Comparison of ENCODE assay signal across 35 mouse cellular contexts in the genomic region with DNA sequence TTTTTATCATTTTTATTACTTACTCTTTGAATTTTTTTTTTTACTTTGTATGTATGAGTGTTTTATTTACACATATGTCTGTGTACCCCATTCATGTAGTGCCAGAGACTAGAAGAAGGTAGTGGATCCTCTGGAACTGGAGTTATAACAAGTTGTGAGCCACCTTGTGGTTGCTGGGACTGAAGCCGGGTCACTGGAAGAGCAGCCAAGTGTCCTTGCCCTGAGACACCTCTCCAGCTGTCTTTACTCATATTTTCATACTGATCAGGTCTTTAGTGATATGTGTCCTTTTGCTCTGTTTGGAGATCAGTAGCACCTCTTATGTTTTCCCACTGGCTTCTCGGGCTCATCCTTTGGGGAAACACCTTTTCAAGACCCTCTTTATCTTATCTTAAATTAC. TPM values are rescaled to one million over a fixed set of nuclear protein-coding genes. Genes with fewer than 3 reads are reported as not detected.
DNase-seq lines count a peak whose midpoint lies in the region; ATAC-seq and TF ChIP-seq lines count a peak whose summit lies in the region.
"Had no signal": no experiment of that assay in that cellular context is flagged by ENCODE, and none has a peak within 500 bp of the region (broad histone marks: within the 10 kb centered on the region; RNA-seq: fewer than 3 reads in every experiment).

No protein-coding gene starts in this region.

- peak; percentile 11; the same call in 1 of the 2 replicates for TF ChIP-seq CTCF in gastrocnemius, adult 2 months (IDR thresholded peaks at IDR 0.05)
- peak; percentile 39; the same call in 1 of the 2 replicates for TF ChIP-seq CTCF in intestine, postnatal 0 days (IDR thresholded peaks at IDR 0.05; ENCODE audit: low read depth)
- peak in 1 of 3 experiments; percentile 15; a peak in 1 of 6 replicates for TF ChIP-seq CTCF in MEL (IDR thresholded peaks at IDR 0.05 in 2 of 3, conservative IDR thresholded peaks at IDR 0.05 in 1 of 3; ENCODE audit: control insufficient read depth in 1 of 3, insufficient read depth in 1 of 3, low read depth in 2 of 3, low read length in 3 of 3, poor library complexity in 1 of 3, severe bottlenecking in 1 of 3)

- H3K36me3 ChIP-seq in intestine, postnatal 0 days (ENCODE audit: control insufficient read depth, insufficient read depth), result no peaks in the 10 kb centered on the region
- H3K36me3 ChIP-seq in intestine, embryonic 15.5 days, result no peaks in the 10 kb centered on the region
- peaks cover 0 to under 1% of the 10 kb centered on the region in 2 experiments; a peak in 2 of 4 replicates for H3K36me3 ChIP-seq in MEL (ENCODE audit: control insufficient read depth in 1 of 2, insufficient read depth in 2 of 2, low read length in 2 of 2)
- H3K36me3 ChIP-seq: embryonic facial prominence, embryonic 12.5 days; forebrain, embryonic 10.5 days; forebrain, embryonic 15.5 days; heart, embryonic 15.5 days; hindbrain, embryonic 15.5 days; limb, embryonic 10.5 days; liver, embryonic 15.5 days; midbrain, embryonic 15.5 days had no signal

- H3K79me2 ChIP-seq in MEL (ENCODE audit: control insufficient read depth, insufficient read depth, low read length, poor library complexity), result no peaks in the 10 kb centered on the region

- TF ChIP-seq RAD21 in MEL (IDR thresholded peaks at IDR 0.05; ENCODE audit: low read depth, low read length), result no peak

- intact Hi-C loops in gastrocnemius, adult 2 months (cut with DNase I), result no loop called here

- no peak overlapping the region for H3K9ac ChIP-seq in intestine, postnatal 0 days (ENCODE audit: low read depth, low read length)
- H3K9ac ChIP-seq in intestine, embryonic 15.5 days, result no peak overlapping the region
- no peak overlapping the region for H3K9ac ChIP-seq in MEL (ENCODE audit: control insufficient read depth, low read depth, low read length, poor library complexity, severe bottlenecking)
- H3K9ac ChIP-seq: embryonic facial prominence, embryonic 12.5 days; forebrain, embryonic 15.5 days; heart, embryonic 15.5 days; hindbrain, embryonic 15.5 days; limb, embryonic 15.5 days; liver, embryonic 15.5 days; lung, embryonic 14.5 days; midbrain, embryonic 15.5 days had no signal

- no peak overlapping the region for H3K4me3 ChIP-seq in gastrocnemius, adult 2 months
- H3K4me3 ChIP-seq in intestine, postnatal 0 days (ENCODE audit: low read depth, low read length), result no peak overlapping the region
- no peak overlapping the region for H3K4me3 ChIP-seq in intestine, embryonic 15.5 days (replicated peaks)
- H3K4me3 ChIP-seq in MEL (ENCODE audit: control insufficient read depth in 1 of 2, insufficient read depth in 1 of 2, low read depth in 2 of 2, low read length in 2 of 2), result no peak overlapping the region
- H3K4me3 ChIP-seq: embryonic facial prominence, embryonic 12.5 days; forebrain, embryonic 10.5 days; forebrain, embryonic 15.5 days; heart, embryonic 15.5 days; hindbrain, embryonic 15.5 days; limb, embryonic 10.5 days; limb, embryonic 15.5 days; liver, embryonic 15.5 days; midbrain, embryonic 15.5 days had no signal

- TF ChIP-seq POLR2A in MEL (IDR thresholded peaks at IDR 0.05; ENCODE audit: control insufficient read depth in 1 of 2, insufficient read depth in 1 of 2, low read depth in 1 of 2, low read length in 2 of 2, poor library complexity in 1 of 2), result no peak

- H3K4me1 ChIP-seq in intestine, postnatal 0 days (replicated peaks; ENCODE audit: control insufficient read depth, insufficient read depth, low read length), result no peaks in the 10 kb centered on the region
- H3K4me1 ChIP-seq in intestine, embryonic 15.5 days (replicated peaks), result no peaks in the 10 kb centered on the region
- peaks cover 0 to 1% of the 10 kb centered on the region in 2 experiments; a peak in 1 of 4 replicates for H3K4me1 ChIP-seq in MEL (ENCODE audit: control insufficient read depth in 1 of 2, insufficient read depth in 2 of 2, low read length in 2 of 2)
- H3K4me1 ChIP-seq: embryonic facial prominence, embryonic 12.5 days; forebrain, embryonic 10.5 days; forebrain, embryonic 15.5 days; heart, embryonic 15.5 days; hindbrain, embryonic 15.5 days; limb, embryonic 10.5 days; limb, embryonic 15.5 days; liver, embryonic 15.5 days; midbrain, embryonic 15.5 days had no signal

- ATAC-seq in intestine, postnatal 0 days, result no peak
- no peak for ATAC-seq in intestine, embryonic 15.5 days
- no peak for ATAC-seq in erythroblast, adult 5-6 weeks (replicated peaks; ENCODE audit: low FRiP score, poor library complexity, severe bottlenecking)
- ATAC-seq: CD4-positive, CD25-positive, alpha-beta regulatory T cell, adult 4 months; forebrain, embryonic 15.5 days; intestine, embryonic 16.5 days; midbrain, embryonic 15.5 days had no signal

- TF ChIP-seq EP300 in MEL (IDR thresholded peaks at IDR 0.05; ENCODE audit: low read depth in 1 of 2, low read length in 2 of 2), result no peak

- H3K4me2 ChIP-seq in intestine, postnatal 0 days (replicated peaks; ENCODE audit: low read depth), result no peak overlapping the region
- no peak overlapping the region for H3K4me2 ChIP-seq in intestine, embryonic 15.5 days (replicated peaks)
- H3K4me2 ChIP-seq: embryonic facial prominence, embryonic 12.5 days; forebrain, embryonic 15.5 days; heart, embryonic 15.5 days; hindbrain, embryonic 15.5 days; limb, embryonic 15.5 days; liver, embryonic 15.5 days; lung, embryonic 14.5 days; midbrain, embryonic 15.5 days had no signal

- H3K27ac ChIP-seq in gastrocnemius, adult 2 months, result no peak overlapping the region
- H3K27ac ChIP-seq in intestine, postnatal 0 days (ENCODE audit: low read depth, low read length), result no peak overlapping the region
- no peak overlapping the region for H3K27ac ChIP-seq in intestine, embryonic 15.5 days
- no peak overlapping the region for H3K27ac ChIP-seq in MEL (ENCODE audit: control insufficient read depth, low read depth, low read length)
- H3K27ac ChIP-seq: embryonic facial prominence, embryonic 12.5 days; forebrain, embryonic 10.5 days; forebrain, embryonic 15.5 days; heart, embryonic 15.5 days; hindbrain, embryonic 15.5 days; limb, embryonic 10.5 days; limb, embryonic 15.5 days; liver, embryonic 15.5 days; midbrain, embryonic 15.5 days had no signal

- WGBS in intestine, postnatal 0 days, result 65% methylated on average over 2 of the region's 2 CpGs
- WGBS in intestine, embryonic 15.5 days, result 64% methylated on average over 2 of the region's 2 CpGs

- no peaks in the 10 kb centered on the region for H3K9me3 ChIP-seq in intestine, postnatal 0 days (ENCODE audit: control insufficient read depth)
- H3K9me3 ChIP-seq in intestine, embryonic 15.5 days, result no peaks in the 10 kb centered on the region
- no peaks in the 10 kb centered on the region for H3K9me3 ChIP-seq in MEL (replicated peaks; ENCODE audit: insufficient read depth, low read length)
- H3K9me3 ChIP-seq: embryonic facial prominence, embryonic 12.5 days; forebrain, embryonic 10.5 days; forebrain, embryonic 15.5 days; heart, embryonic 15.5 days; hindbrain, embryonic 15.5 days; limb, embryonic 10.5 days; limb, embryonic 15.5 days; liver, embryonic 15.5 days; midbrain, embryonic 15.5 days had no signal

- H3K27me3 ChIP-seq in intestine, postnatal 0 days (replicated peaks; ENCODE audit: control insufficient read depth, insufficient read depth, low read length), result no peaks in the 10 kb centered on the region
- no peaks in the 10 kb centered on the region for H3K27me3 ChIP-seq in intestine, embryonic 15.5 days (replicated peaks)
- H3K27me3 ChIP-seq in MEL (ENCODE audit: control insufficient read depth in 1 of 2, insufficient read depth in 2 of 2, low read length in 2 of 2), result peaks cover 2 to 10% of the 10 kb centered on the region in 2 experiments; a peak in 3 of 4 replicates
- H3K27me3 ChIP-seq: embryonic facial prominence, embryonic 12.5 days; forebrain, embryonic 15.5 days; heart, embryonic 15.5 days; hindbrain, embryonic 15.5 days; limb, embryonic 15.5 days; liver, embryonic 15.5 days; midbrain, embryonic 15.5 days had no signal

- no peak for DNase-seq in gastrocnemius, adult 2 months
- no peak for DNase-seq in gastrocnemius, postnatal 10 days
- peak; percentile 14 for DNase-seq in 3T3-L1 (ENCODE audit: low read depth, low spot score)
- DNase-seq in MEL (ENCODE audit: low read depth, low spot score), result no peak
- DNase-seq: adrenal gland, adult 8-10 months; cerebellum, adult 11 months; cerebellum, adult 9-10 months; cerebellum, postnatal 36 days; embryo, embryonic 11 days; layer of hippocampus, adult 9-11 months; lung, embryonic 14.5 days; lung, postnatal 14 days; right cerebral cortex, postnatal 4 days; thymus, adult 2 months; thymus, postnatal 36 days had no signal

RNA-seq across cellular contexts. Expression of gene Psma4, which starts 6.1 kb away (rescaled TPM):
- 100 to 1,000 TPM; 131 TPM for total RNA-seq in gastrocnemius, adult 2 months (2021)
- total RNA-seq in gastrocnemius, postnatal 10 days (2021), result 100 to 1,000 TPM; 164 to 166 TPM
- 239 and 257 TPM in 2 replicates for polyA plus RNA-seq in intestine, postnatal 0 days (2015; fragmentation: Nextera tagmentation; extraction: Ambion mirVana)
- 305 TPM in 2 replicates for polyA plus RNA-seq in intestine, embryonic 15.5 days (2015; fragmentation: Nextera tagmentation; extraction: Ambion mirVana)
- 319 and 353 TPM in 2 replicates for total RNA-seq in MEL (2012; rRNA removed)
- 100 to 1,000 TPM; 310 to 764 TPM for polyA plus RNA-seq in MEL (2012; ENCODE audit: insufficient read depth in 1 of 2, insufficient read length in 2 of 2, low read depth in 1 of 2, low replicate concordance in 2 of 2, missing spikeins in 1 of 2)
- 95.3 and 100 TPM in 2 replicates for total RNA-seq in erythroblast, adult 5-6 weeks (2015; ENCODE audit: low replicate concordance)
- 59.4 and 91.6 TPM in 2 replicates for total RNA-seq in erythroblast, adult 5-6 weeks (2017; ENCODE audit: low replicate concordance)

RNA-seq across cellular contexts. Expression of gene AY074887, which starts 6.3 kb away (rescaled TPM):
- total RNA-seq in gastrocnemius, adult 2 months (2021), result not detected
- not detected for total RNA-seq in gastrocnemius, postnatal 10 days (2021)
- polyA plus RNA-seq in intestine, postnatal 0 days (2015; fragmentation: Nextera tagmentation; extraction: Ambion mirVana), result 0.41 and 0.47 TPM in 2 replicates
- polyA plus RNA-seq in intestine, embryonic 15.5 days (2015; fragmentation: Nextera tagmentation; extraction: Ambion mirVana), result 0.68 and 1.0 TPM in 2 replicates
- total RNA-seq in MEL (2012; rRNA removed), result not detected in 2 replicates
- polyA plus RNA-seq in MEL (2012; ENCODE audit: insufficient read depth in 1 of 2, insufficient read length in 2 of 2, low read depth in 1 of 2, low replicate concordance in 2 of 2, missing spikeins in 1 of 2), result under 1 TPM in 1 of 2 experiments, not detected in 1; 0.32 TPM
- total RNA-seq in erythroblast, adult 5-6 weeks (2015; ENCODE audit: low replicate concordance), result not detected in 2 replicates
- total RNA-seq in erythroblast, adult 5-6 weeks (2017; ENCODE audit: low replicate concordance), result not detected in 2 replicates
- total RNA-seq: adrenal gland, adult 8-10 months; gastrocnemius, adult 18-20 months; left cerebral cortex, postnatal 10 days; neutrophil, adult 5-6 weeks had no signal
- polyA plus RNA-seq: CD4-positive, CD25-positive, alpha-beta regulatory T cell, adult 4 months; frontal cortex, adult 2 months; spleen, adult 2 months; thymus, adult 2 months had no signal

RNA-seq across cellular contexts. Expression of gene Hykk, which starts 27.4 kb away (rescaled TPM):
- total RNA-seq in gastrocnemius, adult 2 months (2021), result under 1 TPM; 0.64 to 0.86 TPM
- total RNA-seq in gastrocnemius, postnatal 10 days (2021), result 1 to 10 TPM; 2.0 to 3.0 TPM
- polyA plus RNA-seq in intestine, postnatal 0 days (2015; fragmentation: Nextera tagmentation; extraction: Ambion mirVana), result 1.1 and 1.2 TPM in 2 replicates
- 2.4 and 2.6 TPM in 2 replicates for polyA plus RNA-seq in intestine, embryonic 15.5 days (2015; fragmentation: Nextera tagmentation; extraction: Ambion mirVana)
- total RNA-seq in MEL (2012; rRNA removed), result not detected in 2 replicates
- not detected for polyA plus RNA-seq in MEL (2012; ENCODE audit: insufficient read depth in 1 of 2, insufficient read length in 2 of 2, low read depth in 1 of 2, low replicate concordance in 2 of 2, missing spikeins in 1 of 2)
- total RNA-seq in erythroblast, adult 5-6 weeks (2015; ENCODE audit: low replicate concordance), result not detected in 2 replicates
- total RNA-seq in erythroblast, adult 5-6 weeks (2017; ENCODE audit: low replicate concordance), result not detected in 2 replicates

RNA-seq across cellular contexts. Expression of gene Chrna5, which starts 36.2 kb away (rescaled TPM):
- total RNA-seq in gastrocnemius, adult 2 months (2021), result not detected
- not detected for total RNA-seq in gastrocnemius, postnatal 10 days (2021)
- 1.0 and 1.3 TPM in 2 replicates for polyA plus RNA-seq in intestine, postnatal 0 days (2015; fragmentation: Nextera tagmentation; extraction: Ambion mirVana)
- 2.8 and 3.1 TPM in 2 replicates for polyA plus RNA-seq in intestine, embryonic 15.5 days (2015; fragmentation: Nextera tagmentation; extraction: Ambion mirVana)
- not detected in 2 replicates for total RNA-seq in MEL (2012; rRNA removed)
- not detected for polyA plus RNA-seq in MEL (2012; ENCODE audit: insufficient read depth in 1 of 2, insufficient read length in 2 of 2, low read depth in 1 of 2, low replicate concordance in 2 of 2, missing spikeins in 1 of 2)
- not detected in 2 replicates for total RNA-seq in erythroblast, adult 5-6 weeks (2015; ENCODE audit: low replicate concordance)
- not detected in 2 replicates for total RNA-seq in erythroblast, adult 5-6 weeks (2017; ENCODE audit: low replicate concordance)
- total RNA-seq: gastrocnemius, adult 18-20 months; hematopoietic stem cell, adult 5-6 weeks; neutrophil, adult 5-6 weeks had no signal
- polyA plus RNA-seq: CD4-positive, CD25-positive, alpha-beta regulatory T cell, adult 4 months; spleen, adult 2 months had no signal
